Mouse (Mus musculus) intestine, postnatal 0 days (tissue): Measurements from ENCODE around the gene Col23a1. TPM values are rescaled to one million over a fixed set of nuclear protein-coding genes. Genes with fewer than 3 reads are reported as not detected.

Source experiments
- ATAC-seq: fragments of 200-750 bp; cut with Nextera tagmentation; 2 replicates; pipeline ENCODE4 v1.8.0; 2017; ENCODE audit warnings: mild to moderate bottlenecking, moderate TSS enrichment, moderate library complexity
- H3K27ac ChIP-seq: fragments of 300-500 bp; sonication (generic); 2 replicates; pipeline ENCODE4 v1.5.1; 2014; ENCODE audit warnings: mild to moderate bottlenecking, low read depth, low read length, moderate library complexity
- H3K27me3 ChIP-seq: fragments of 300-500 bp; sonication (generic); replicated peaks from 2 replicates; pipeline ENCODE4 v1.6.1; 2014; ENCODE audit warnings: low read length, mixed read lengths; ENCODE audit not compliant: control insufficient read depth, insufficient read depth
- H3K36me3 ChIP-seq: fragments of 300-500 bp; sonication (generic); 2 replicates; pipeline ENCODE4 v1.6.1; 2014; ENCODE audit warnings: mild to moderate bottlenecking, moderate library complexity; ENCODE audit not compliant: control insufficient read depth, insufficient read depth
- H3K4me1 ChIP-seq: fragments of 300-500 bp; sonication (generic); replicated peaks from 2 replicates; pipeline ENCODE4 v1.6.1; 2014; ENCODE audit warnings: antibody characterized with exemption, low read length, mixed read lengths; ENCODE audit not compliant: control insufficient read depth, insufficient read depth
- H3K4me2 ChIP-seq: fragments of 300-500 bp; sonication (generic); replicated peaks from 2 replicates; pipeline ENCODE4 v1.6.1; 2014; ENCODE audit warnings: low read depth, mild to moderate bottlenecking, moderate library complexity
- H3K4me3 ChIP-seq: fragments of 300-500 bp; sonication (generic); 2 replicates; pipeline ENCODE4 v1.5.1; 2014; ENCODE audit warnings: low read depth, low read length
- H3K9ac ChIP-seq: fragments of 300-500 bp; sonication (generic); 2 replicates; pipeline ENCODE4 v1.6.1; 2014; ENCODE audit warnings: mild to moderate bottlenecking, low read depth, low read length
- H3K9me3 ChIP-seq: fragments of 300-500 bp; sonication (generic); 2 replicates; pipeline ENCODE4 v1.6.1; 2016; ENCODE audit warnings: mixed run types; ENCODE audit not compliant: control insufficient read depth
- CTCF ChIP-seq: sonication (generic); IDR thresholded peaks from 2 replicates; pipeline ENCODE4 v1.5.1; 2016; ENCODE audit warnings: low read depth, mild to moderate bottlenecking, control low read depth, antibody characterized with exemption, moderate library complexity
- WGBS: fragments of 180-500 bp; shearing (Covaris S2); extraction: QIAGEN DNeasy Blood & Tissue Kit; methylation state at CpG from one replicate; pipeline ENCODE4 v1.1.7; 2014; 5-methylcytosine and 5-hydroxymethylcytosine counted together
- polyA plus RNA-seq: library from polyadenylated mRNA; unstranded; fragments of >200 nt; fragmentation: Nextera tagmentation; extraction: Ambion mirVana; gene quantifications from 2 replicates; pipeline ENCODE4 v1.2.1, GENCODE M21; 2015

Col23a1 gene
- polyA plus RNA-seq, 1 experiment from 2014 or later: 4.6 TPM

DNA sequence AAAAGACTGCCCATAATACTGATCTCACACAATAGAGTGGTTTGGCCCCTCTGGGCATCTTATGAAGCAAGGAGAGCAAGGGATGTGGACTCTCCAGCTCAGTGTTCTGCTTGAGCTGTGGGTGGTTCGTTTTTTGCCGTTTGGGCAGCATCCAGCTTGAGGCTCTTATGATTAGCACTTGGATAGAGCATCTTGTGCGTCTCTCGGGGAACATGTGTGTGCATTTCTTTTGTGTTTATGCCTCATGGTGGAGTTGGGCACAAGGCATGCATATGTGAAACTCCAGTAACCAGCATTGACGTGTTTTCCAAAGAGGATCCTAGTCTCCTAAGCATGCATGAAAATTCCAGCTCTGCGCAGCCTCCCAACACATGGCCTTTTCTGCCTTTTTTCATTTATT lies 47.9 kb downstream of the Col23a1 start:
- Histone ChIP-seq H3K27ac (no peak overlapping the region), H3K9ac (no peak overlapping the region), H3K36me3 (no peaks in the 10 kb centered on the region), H3K27me3 (no peaks in the 10 kb centered on the region), H3K9me3 (0 out of 2 replicates have a peak, but pooled peaks cover 2% of the 10 kb centered on the region), H3K4me3 (no peak overlapping the region), H3K4me1 (no peaks in the 10 kb centered on the region), H3K4me2 (no peak overlapping the region)
- TF ChIP-seq CTCF: no peak
- 79% methylated on average over 6 of the region's 6 CpGs for WGBS
- ATAC-seq: no peak

DNA sequence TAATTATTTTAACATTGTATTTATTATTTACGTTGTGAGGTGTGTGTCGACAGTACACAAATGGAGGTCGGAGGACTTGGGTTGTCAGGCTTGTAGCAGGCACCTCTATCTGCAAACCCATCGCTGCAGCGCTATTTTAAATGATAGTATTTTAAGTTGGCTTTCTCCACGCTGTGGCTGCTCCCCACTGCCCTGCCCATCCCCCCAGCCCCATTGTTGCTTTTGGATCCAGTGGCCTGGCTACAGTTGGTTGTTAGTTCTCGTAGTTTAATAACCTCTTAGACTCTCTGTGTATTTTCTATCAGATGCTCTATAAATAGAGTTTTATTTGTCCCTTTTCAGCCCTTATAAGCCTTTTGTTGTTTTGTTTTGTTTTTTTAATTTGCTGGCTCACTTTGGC lies 48.7 kb downstream of the Col23a1 start:
- no peak for ATAC-seq
- H3K27me3 ChIP-seq: no peaks in the 10 kb centered on the region
- 72% methylated on average over 7 of the region's 7 CpGs for WGBS
- no peak overlapping the region for H3K4me3 ChIP-seq
- H3K9ac ChIP-seq: no peak overlapping the region
- no peak overlapping the region for H3K27ac ChIP-seq
- H3K9me3 ChIP-seq: no peaks in the 10 kb centered on the region
- no peak overlapping the region for H3K4me2 ChIP-seq
- H3K36me3 ChIP-seq: no peaks in the 10 kb centered on the region
- no peak for TF ChIP-seq CTCF
- no peaks in the 10 kb centered on the region for H3K4me1 ChIP-seq

DNA sequence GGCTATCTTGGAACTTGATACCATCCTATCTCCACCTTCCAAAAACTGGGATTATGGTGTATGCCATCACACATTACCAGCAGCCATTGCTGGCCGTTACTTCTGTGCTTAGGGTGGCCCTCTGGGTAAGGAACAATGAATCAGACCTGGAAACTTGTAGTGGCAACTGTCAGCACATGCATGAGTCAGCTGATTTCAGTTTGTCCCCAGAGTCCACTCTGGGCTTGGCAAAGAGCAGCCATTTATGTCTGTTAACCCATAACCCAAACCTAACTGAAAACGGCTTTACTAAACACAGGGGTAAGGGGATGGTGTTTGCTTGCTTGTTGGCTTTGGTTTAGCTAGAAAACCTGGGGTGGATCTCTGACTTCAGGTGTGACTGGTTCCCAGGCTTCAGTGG lies 51.4 kb downstream of the Col23a1 start:
- 47% methylated on average over 2 of the region's 2 CpGs for WGBS
- Histone ChIP-seq H3K27me3 (no peaks in the 10 kb centered on the region), H3K4me3 (no peak overlapping the region), H3K9me3 (no peaks in the 10 kb centered on the region), H3K9ac (no peak overlapping the region), H3K36me3 (no peaks in the 10 kb centered on the region), H3K4me2 (no peak overlapping the region), H3K4me1 (no peaks in the 10 kb centered on the region), H3K27ac (no peak overlapping the region)
- ATAC-seq: no peak
- no peak for TF ChIP-seq CTCF

DNA sequence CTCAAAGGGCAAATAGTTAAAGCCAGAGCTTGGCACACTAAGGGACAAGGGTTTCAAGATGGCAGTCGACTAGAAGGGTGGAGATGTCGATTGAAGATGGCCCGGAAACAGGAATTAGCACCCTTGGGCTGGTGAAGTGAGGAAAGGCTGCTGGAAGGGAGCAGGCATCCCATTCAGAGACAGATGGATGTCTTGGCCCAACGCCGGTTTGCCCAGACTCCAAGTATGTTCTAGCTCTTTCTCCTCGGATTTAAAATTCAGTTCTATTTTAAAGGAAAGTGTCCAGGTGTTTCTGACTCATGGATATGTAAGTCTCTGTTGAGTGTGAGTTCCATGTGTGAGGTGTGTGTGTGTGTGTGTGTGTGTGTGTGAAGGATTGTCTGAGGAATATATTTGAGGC lies 53.1 kb downstream of the Col23a1 start:
- Histone ChIP-seq H3K9ac (no peak overlapping the region), H3K9me3 (no peaks in the 10 kb centered on the region), H3K27ac (no peak overlapping the region), H3K27me3 (no peaks in the 10 kb centered on the region), H3K36me3 (no peaks in the 10 kb centered on the region), H3K4me2 (no peak overlapping the region), H3K4me1 (no peaks in the 10 kb centered on the region), H3K4me3 (no peak overlapping the region)
- 90% methylated on average over 6 of the region's 6 CpGs for WGBS
- no peak for TF ChIP-seq CTCF
- ATAC-seq: no peak

DNA sequence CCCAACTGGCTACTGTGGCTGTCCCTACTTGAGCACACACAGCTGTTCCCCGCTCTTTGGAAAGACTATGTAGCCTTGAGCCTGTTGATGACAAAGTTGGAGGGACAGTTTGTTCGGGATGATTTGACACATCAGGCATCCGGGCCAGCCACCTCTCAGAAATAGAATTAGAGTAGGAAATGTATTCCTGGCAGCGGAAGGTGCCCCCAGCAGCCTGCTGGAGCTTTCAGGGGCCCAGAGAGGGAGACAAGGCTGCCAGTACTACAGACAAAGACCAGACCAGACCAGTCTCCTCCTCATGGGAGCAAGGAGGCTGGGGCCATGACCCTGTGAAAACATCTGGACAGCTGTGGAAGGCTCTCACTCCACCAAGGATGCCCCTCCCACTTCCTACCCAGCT lies 53.6 kb downstream of the Col23a1 start:
- H3K4me1 ChIP-seq: no peaks in the 10 kb centered on the region
- no peak overlapping the region for H3K4me2 ChIP-seq
- ATAC-seq: no peak
- TF ChIP-seq CTCF: no peak
- H3K9me3 ChIP-seq: no peaks in the 10 kb centered on the region
- no peak overlapping the region for H3K9ac ChIP-seq
- no peak overlapping the region for H3K27ac ChIP-seq
- 58% methylated on average over 4 of the region's 4 CpGs for WGBS
- H3K4me3 ChIP-seq: no peak overlapping the region
- H3K36me3 ChIP-seq: no peaks in the 10 kb centered on the region
- no peaks in the 10 kb centered on the region for H3K27me3 ChIP-seq

DNA sequence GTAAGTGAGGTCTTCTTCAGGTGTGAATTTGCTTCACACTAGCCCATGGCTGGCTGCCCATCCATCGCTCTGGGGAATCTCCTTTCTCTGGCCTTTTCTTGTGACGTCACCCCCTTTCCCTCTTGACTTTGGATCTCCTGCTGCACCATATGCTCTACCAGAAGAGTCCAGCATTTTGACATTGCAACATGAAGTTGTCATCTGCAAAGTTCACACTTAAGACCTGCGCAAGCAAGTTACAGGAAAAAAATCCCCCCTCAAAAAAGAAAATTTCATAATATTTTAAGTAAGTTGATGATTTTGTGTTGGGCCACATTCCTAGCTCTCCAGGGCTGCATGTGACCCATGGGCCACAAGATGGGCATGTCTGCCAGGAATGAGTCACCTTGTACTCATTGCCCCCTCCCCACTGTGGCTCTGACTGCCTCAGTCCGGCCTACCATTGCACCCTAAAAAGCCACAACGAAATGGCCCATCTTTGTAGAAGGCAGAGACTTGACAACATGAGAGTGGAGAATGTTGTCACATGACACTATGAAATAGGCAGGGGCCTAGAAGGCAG lies 54.1 kb downstream of the Col23a1 start:
- no peak for TF ChIP-seq CTCF
- H3K9ac ChIP-seq: no peak overlapping the region
- no peaks in the 10 kb centered on the region for H3K9me3 ChIP-seq
- H3K27me3 ChIP-seq: no peaks in the 10 kb centered on the region
- WGBS: 83% methylated on average over 5 of the region's 5 CpGs
- H3K4me3 ChIP-seq: no peak overlapping the region
- H3K36me3 ChIP-seq: no peaks in the 10 kb centered on the region
- no peak overlapping the region for H3K4me2 ChIP-seq
- no peaks in the 10 kb centered on the region for H3K4me1 ChIP-seq
- no peak overlapping the region for H3K27ac ChIP-seq
- ATAC-seq: no peak
